Mouse (Mus musculus) intestine, embryonic 15.5 days (tissue): ENCODE results near the gene Atp5s. TPM values are rescaled to one million over a fixed set of nuclear protein-coding genes. Genes with fewer than 3 reads are reported as not detected.

ENCODE experiments used
- ATAC-seq: fragments of 200-750 bp; cut with Nextera tagmentation; 2 replicates; pipeline ENCODE4 v1.8.0; 2017; ENCODE audit warnings: moderate TSS enrichment, moderate library complexity
- H3K27ac ChIP-seq: fragments of 300-500 bp; sonication (generic); 2 replicates; pipeline ENCODE4 v1.5.1; 2015; ENCODE audit warnings: mild to moderate bottlenecking, inconsistent platforms
- H3K27me3 ChIP-seq: fragments of 300-500 bp; sonication (generic); replicated peaks from 2 replicates; pipeline ENCODE4 v1.6.1; 2015; ENCODE audit warnings: inconsistent platforms
- H3K36me3 ChIP-seq: fragments of 300-500 bp; sonication (generic); 2 replicates; pipeline ENCODE4 v1.6.1; 2015; ENCODE audit warnings: inconsistent platforms
- H3K4me1 ChIP-seq: fragments of 300-500 bp; sonication (generic); replicated peaks from 2 replicates; pipeline ENCODE4 v1.6.1; 2015; ENCODE audit warnings: inconsistent platforms
- H3K4me2 ChIP-seq: fragments of 300-500 bp; sonication (generic); replicated peaks from 2 replicates; pipeline ENCODE4 v1.6.1; 2015; ENCODE audit warnings: mild to moderate bottlenecking, inconsistent platforms
- H3K4me3 ChIP-seq: fragments of 300-500 bp; sonication (generic); replicated peaks from 2 replicates; pipeline ENCODE4 v1.5.1; 2015; ENCODE audit warnings: inconsistent platforms
- H3K9ac ChIP-seq: fragments of 300-500 bp; sonication (generic); 2 replicates; pipeline ENCODE4 v1.6.1; 2015; ENCODE audit warnings: inconsistent platforms
- H3K9me3 ChIP-seq: fragments of 300-500 bp; sonication (generic); 2 replicates; pipeline ENCODE4 v1.6.1; 2016; ENCODE audit warnings: inconsistent platforms
- WGBS: fragments of 180-500 bp; shearing (Covaris S2); methylation state at CpG from one replicate; pipeline ENCODE4 v1.1.7; 2015; 5-methylcytosine and 5-hydroxymethylcytosine counted together
- polyA plus RNA-seq: library from polyadenylated mRNA; unstranded; fragments of >200 nt; fragmentation: Nextera tagmentation; extraction: Ambion mirVana; gene quantifications from 2 replicates; pipeline ENCODE4 v1.2.1, GENCODE M21; 2015

The Atp5s gene
- 29.6 and 31.3 TPM in 2 replicates for polyA plus RNA-seq

DNA sequence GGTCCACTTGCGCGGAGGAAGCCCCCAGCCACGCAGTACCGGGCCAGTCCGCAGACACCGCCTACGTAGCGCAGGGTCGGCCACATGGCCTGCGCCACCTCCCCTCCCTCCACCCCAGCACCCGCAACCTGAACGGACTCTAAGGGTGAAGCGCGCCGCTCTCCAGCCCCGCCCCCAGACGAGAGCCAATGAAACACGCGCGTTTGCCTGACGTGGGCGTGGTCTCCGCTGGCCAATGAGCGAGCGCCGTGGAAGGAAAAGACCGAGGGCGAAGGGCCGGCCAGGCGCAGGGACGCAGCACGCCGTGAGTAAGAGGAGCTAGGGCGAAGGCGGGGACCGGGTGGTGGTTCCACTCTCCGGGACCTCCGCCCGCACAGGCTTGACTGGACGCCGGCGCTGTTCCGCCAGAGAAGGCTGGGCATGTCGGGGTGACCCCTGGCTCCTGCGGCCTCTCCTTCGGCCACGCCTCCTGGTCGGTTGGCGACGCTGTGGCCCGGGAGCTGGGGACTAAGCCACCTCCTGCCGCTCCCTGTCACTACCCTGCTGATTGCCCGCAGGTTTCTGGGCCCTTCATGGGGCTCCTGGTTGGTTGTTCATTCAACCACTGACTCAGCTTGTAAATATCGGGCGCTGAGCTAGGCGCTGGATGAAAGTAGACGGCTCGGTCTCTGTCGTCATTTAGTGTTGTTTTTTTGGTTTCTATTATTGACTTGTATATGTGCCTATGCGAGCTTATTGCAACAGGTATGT, at the start of gene Atp5s, which contains the start of gene L2hgdh:
TSS of gene Atp5s (plus strand) at position 240 of the 750 bp plus-strand sequence.
TSS of gene L2hgdh (minus strand) at position 163 of the 750 bp plus-strand sequence.
- WGBS, result under 1% methylated on average over 60 of the region's 60 CpGs
- Histone ChIP-seq H3K4me2 (peak within 1 kb of the TSS; percentile 85), H3K4me3 (peak within 1 kb of the TSS; percentile 77), H3K9me3 (no peaks in the 10 kb centered on the region), H3K9ac (peak within 1 kb of the TSS; percentile 70), H3K4me1 (peaks cover 10% of the 10 kb centered on the region), H3K27me3 (no peaks in the 10 kb centered on the region), H3K36me3 (no peaks in the 10 kb centered on the region), H3K27ac (peak within 1 kb of the TSS; percentile 94)
- ATAC-seq, result peak; percentile 98

DNA sequence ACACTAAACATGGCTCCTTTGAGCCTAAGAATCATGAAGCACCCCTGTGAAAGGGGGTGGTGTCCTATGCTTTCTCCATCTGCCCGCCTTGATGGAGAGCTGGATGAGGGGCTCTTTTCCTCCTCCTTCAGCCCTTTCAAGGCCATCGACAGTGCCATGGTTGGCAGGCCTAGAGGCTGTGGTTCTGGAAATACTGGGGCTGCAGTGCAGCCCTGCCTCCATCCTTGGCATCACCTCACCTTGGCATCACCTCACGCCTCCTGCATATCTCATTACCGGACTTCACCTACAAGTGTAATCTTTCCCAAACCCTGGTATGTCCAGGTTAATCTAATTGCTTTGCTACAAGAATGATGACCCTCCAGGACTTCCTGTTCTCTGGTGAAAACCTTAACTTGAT, 48.6 kb upstream of the Atp5s start:
- Histone ChIP-seq H3K27ac (no peak overlapping the region), H3K4me3 (no peak overlapping the region), H3K4me2 (no peak overlapping the region), H3K9me3 (no peaks in the 10 kb centered on the region), H3K36me3 (no peaks in the 10 kb centered on the region), H3K27me3 (no peaks in the 10 kb centered on the region), H3K4me1 (peaks cover 6% of the 10 kb centered on the region), H3K9ac (no peak overlapping the region)
- WGBS, result 80% methylated on average over 4 of the region's 4 CpGs
- no peak for ATAC-seq

DNA sequence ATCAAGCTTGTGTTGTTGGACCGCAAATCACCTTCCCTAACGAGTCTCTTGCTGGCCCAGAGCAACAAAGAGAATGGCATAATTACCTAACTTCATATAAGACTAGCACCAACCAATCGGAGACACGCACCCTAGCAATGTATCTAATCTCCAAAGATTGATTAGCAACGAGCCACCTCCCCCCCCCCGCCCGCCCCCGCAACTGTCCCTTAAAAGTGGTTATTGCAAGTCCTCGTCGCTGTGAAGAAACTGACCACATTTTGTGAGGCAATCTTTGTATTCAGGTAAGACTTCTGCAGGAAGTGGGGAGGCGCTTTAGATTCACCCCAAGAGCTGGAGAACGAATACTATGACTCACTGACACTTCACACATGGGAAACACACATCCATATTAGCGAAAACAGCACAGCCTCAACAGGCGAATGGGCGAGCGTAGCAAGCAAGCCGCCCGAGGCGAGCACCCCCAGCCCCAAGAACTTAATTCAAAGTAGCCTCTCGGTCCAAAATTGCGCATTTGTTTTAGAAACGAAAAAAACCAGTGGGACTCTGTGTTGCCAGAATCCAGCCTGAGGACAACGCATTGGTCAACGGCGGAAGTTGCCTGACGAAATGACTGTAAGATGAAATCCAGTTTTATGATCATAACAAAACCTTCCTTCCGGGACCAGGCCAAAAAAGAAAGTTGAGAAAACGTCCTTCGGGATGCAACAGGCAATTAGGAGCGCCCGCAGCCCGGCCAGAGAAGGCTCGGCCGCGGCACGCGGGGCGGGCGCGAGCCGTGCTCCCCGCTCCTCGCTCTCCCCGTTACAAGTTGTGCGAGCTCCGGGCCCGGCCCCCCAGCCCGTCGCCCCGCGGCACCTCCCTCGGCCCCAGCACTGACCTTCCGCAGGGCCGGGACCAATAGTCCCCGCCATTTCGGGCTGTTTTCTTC, 43.9 kb upstream of the Atp5s start:
- Histone ChIP-seq H3K9me3 (no peaks in the 10 kb centered on the region), H3K36me3 (no peaks in the 10 kb centered on the region), H3K9ac (peak overlapping the region; percentile 98), H3K4me2 (peak overlapping the region; percentile 75), H3K27ac (peak overlapping the region; percentile 99), H3K4me1 (peaks cover 3% of the 10 kb centered on the region; the same call in 1 of the 2 replicates), H3K27me3 (no peaks in the 10 kb centered on the region), H3K4me3 (peak overlapping the region; percentile 97)
- peak; percentile 73 for ATAC-seq
- under 1% methylated on average over 56 of the region's 56 CpGs for WGBS

DNA sequence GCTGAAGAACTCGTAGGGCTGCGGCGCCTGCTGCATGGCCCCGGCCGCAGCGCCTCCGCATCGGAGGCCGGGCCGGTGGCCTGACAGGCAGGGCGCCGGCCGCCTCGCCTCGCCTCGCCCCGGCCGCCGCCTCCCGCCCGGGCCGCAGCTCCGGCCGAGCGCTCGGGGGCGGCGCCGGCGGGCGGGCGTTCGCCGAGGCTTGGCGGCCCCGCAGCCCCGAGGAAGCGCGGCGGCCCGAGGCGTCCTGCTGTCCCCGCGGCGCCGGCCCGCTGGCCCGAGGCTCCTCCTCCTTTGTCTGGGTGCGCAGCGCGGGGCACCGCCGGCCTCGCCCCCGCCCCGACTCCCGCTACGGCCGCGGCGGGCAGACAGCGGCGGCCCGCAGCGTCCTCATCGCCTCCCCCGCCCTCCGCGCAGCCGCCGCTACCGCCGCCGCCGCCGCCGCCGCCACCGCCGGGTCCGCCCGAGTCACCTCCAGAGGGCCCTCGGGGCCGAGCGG, 43.1 kb upstream of the Atp5s start, which contains the start of gene Sos2:
TSS of gene Sos2 (minus strand) at position 287 of the 496 bp plus-strand sequence.
- Histone ChIP-seq H3K9me3 (no peaks in the 10 kb centered on the region), H3K4me1 (peaks cover 3% of the 10 kb centered on the region; the same call in 1 of the 2 replicates), H3K4me2 (peak within 1 kb of the TSS; percentile 75), H3K27ac (peak within 1 kb of the TSS; percentile 99), H3K27me3 (no peaks in the 10 kb centered on the region), H3K4me3 (peak within 1 kb of the TSS; percentile 97), H3K36me3 (no peaks in the 10 kb centered on the region), H3K9ac (peak within 1 kb of the TSS; percentile 98)
- WGBS, result 1% methylated on average over 34 of the region's 85 CpGs
- peak; percentile 87 for ATAC-seq

DNA sequence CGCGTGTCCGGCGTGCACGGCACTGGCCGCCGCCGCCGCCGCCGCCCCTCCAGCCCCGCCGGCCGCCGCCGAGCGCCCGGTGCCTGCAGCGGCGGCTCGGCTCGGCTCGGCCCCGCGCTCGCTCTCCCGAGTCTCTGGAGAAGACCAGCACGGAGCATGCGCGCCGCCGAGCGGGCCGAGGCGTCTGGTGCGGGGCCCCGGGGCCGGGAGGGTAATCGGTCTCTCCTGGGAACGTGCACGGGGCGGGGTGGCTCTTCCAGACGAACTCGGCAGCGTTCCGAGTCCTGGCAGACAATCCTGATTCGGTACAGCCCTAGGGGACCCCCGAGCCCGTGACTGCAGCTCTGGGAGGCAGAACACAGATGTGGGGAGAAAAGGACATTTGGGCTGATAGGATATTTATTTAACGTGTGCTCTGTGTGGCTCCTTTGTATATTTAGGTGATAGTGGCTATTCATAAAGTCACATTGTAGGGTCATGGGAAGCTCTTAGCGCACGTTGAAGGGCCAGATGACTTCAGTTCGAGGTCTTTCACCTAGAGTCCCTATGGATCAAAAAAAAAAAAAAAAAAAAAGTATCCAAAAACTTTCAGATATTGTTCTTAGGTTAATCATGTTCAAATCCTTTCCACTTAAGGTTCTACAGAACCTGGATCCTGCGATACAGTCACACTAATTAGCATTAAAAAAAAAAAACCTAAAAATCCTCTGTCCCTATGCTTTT, 42.5 kb upstream of the Atp5s start:
- no peaks in the 10 kb centered on the region for H3K9me3 ChIP-seq

DNA sequence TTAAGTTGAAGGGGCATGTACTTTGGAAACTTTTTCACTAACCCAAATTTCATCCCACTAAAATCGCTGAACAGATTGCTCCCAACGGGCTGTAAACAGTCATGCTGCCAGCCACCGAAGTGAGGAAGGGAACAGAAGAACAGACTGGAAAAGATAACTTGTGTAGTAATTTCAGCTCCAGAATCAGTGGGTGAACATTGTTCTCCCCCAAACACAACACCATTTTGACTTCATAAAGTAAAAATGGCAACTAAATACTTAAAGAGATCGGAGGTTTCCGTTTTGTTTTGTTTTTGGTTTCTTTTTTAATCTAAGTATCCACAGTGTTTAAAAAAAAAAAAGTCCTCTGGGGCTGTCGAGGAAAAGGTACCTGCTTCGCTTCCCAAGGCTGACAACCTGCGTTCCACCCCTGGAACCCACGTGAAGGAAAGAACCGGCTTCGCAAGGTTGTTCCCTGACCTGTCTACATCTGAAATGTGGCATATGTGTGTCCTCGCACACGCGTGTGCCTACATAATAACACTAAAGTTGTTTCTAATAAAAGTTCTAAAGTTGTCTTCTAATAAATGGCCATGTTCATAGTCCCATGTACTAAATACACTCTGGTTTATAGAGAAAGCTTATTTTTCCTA, 41.8 kb upstream of the Atp5s start:
- no peak overlapping the region for H3K27ac ChIP-seq
- H3K4me1 ChIP-seq, result peaks cover 3% of the 10 kb centered on the region; the same call in 1 of the 2 replicates
- H3K9ac ChIP-seq, result no peak overlapping the region
- no peaks in the 10 kb centered on the region for H3K36me3 ChIP-seq
- H3K4me2 ChIP-seq, result peak overlapping the region; percentile 75
- no peak for ATAC-seq
- WGBS, result 38% methylated on average over 14 of the region's 14 CpGs
- peak overlapping the region; percentile 97; the same call in 1 of the 2 replicates for H3K4me3 ChIP-seq
- no peaks in the 10 kb centered on the region for H3K9me3 ChIP-seq
- H3K27me3 ChIP-seq, result no peaks in the 10 kb centered on the region

More for the DNA sequence above, 42.5 kb upstream of the Atp5s start:
- peak overlapping the region; percentile 99 for H3K27ac ChIP-seq
- peak; percentile 93 for ATAC-seq
- H3K4me2 ChIP-seq, result peak overlapping the region; percentile 75
- H3K36me3 ChIP-seq, result no peaks in the 10 kb centered on the region
- H3K4me3 ChIP-seq, result peak overlapping the region; percentile 97
- H3K4me1 ChIP-seq, result peaks cover 3% of the 10 kb centered on the region; the same call in 1 of the 2 replicates
- H3K9ac ChIP-seq, result peak overlapping the region; percentile 98
- no peaks in the 10 kb centered on the region for H3K27me3 ChIP-seq
- 2% methylated on average over 39 of the region's 54 CpGs for WGBS

DNA sequence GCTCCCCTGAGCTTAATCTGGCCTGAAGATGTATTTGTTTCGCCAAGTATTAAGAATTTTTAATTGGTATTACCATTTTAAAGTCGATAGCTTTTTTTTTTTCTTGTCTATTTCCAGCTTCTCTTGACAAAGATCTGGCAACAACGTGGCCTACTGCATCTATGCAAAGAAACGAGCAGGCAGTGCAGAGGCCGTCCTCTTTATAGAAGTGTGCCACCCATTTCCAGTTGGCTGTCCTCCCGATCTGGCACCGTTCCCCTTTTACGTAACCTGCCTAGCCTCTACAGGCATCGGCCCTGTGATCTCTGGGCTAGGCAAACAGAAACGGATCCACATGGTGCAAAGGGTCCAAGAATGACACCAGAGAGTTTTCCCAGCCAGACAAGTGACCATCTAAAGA, 41.2 kb upstream of the Atp5s start:
- Histone ChIP-seq H3K4me2 (no peak overlapping the region; the same call in 1 of the 2 replicates), H3K9me3 (no peaks in the 10 kb centered on the region), H3K4me1 (peaks cover 3% of the 10 kb centered on the region; the same call in 1 of the 2 replicates), H3K36me3 (no peaks in the 10 kb centered on the region), H3K27ac (no peak overlapping the region), H3K27me3 (no peaks in the 10 kb centered on the region), H3K9ac (no peak overlapping the region), H3K4me3 (no peak overlapping the region)
- ATAC-seq, result no peak
- WGBS, result 49% methylated on average over 10 of the region's 10 CpGs

DNA sequence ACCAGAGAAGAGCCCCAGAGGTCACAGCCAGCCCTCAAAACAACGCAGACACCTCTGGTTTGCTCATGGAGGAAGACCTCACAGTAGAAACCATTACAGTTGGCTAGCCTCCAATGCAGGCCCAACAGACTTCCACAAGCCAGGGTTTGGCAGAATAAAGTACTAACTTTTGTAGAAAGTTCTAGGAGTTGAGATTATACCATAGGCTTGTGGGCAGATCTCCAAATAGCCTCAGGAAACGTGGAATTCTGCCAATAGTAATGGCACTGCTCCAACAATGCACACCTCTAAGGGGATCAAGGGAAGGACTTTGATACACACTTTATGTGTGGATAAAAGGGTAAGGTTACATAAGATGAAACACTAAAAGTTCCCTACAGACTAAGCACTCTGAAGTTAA, 36.4 kb upstream of the Atp5s start:
- Histone ChIP-seq H3K4me3 (no peak overlapping the region), H3K36me3 (no peaks in the 10 kb centered on the region), H3K9ac (no peak overlapping the region), H3K4me2 (no peak overlapping the region), H3K27ac (no peak overlapping the region), H3K4me1 (0 out of 2 replicates have a peak, but pooled peaks cover 2% of the 10 kb centered on the region), H3K9me3 (no peaks in the 10 kb centered on the region), H3K27me3 (no peaks in the 10 kb centered on the region)
- peak; percentile 46 for ATAC-seq
- 49% methylated on average over 2 of the region's 2 CpGs for WGBS

DNA sequence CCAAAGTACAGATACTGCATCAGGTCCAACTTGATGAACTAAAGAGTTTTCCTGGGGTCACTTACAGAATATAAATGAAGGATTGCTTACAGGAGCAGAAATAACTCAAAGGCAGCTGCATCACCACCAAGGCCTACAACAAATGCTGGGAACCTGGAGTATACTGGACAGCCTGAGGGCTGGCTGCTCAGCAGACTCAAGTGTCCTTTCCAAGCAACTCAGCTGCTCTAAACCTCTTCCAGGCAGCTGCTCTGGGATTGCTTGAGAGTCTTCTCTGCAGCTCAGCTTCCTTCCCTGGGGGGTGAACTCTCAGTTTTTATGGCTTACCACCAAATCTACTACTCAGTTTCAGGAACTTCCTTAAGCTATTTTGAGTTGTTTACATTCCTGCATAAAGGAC, 35.7 kb upstream of the Atp5s start:
- no peak overlapping the region for H3K27ac ChIP-seq
- ATAC-seq, result no peak

DNA sequence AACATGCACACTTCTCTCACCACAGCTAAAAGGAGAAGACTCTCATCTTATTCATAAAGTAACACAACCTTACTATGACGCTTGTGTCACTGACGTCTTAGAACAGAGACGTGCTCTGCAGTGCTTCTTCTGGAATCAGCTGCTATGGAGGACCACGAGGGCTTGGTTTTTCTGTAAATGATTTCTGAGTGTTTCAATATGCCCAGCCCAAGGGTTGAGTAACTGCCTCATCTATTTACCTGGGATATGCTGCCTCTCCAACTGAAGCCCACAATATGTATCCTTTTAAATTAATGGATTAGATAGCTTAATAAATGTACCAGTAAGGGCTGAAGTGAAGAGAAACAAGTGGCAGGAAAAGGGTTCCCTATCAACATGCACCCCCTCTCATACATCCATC, 34.0 kb upstream of the Atp5s start:
- WGBS, result 84% methylated on average over 4 of the region's 4 CpGs
- Histone ChIP-seq H3K27me3 (no peaks in the 10 kb centered on the region), H3K9me3 (no peaks in the 10 kb centered on the region), H3K27ac (no peak overlapping the region), H3K4me3 (no peak overlapping the region), H3K4me2 (no peak overlapping the region), H3K36me3 (no peaks in the 10 kb centered on the region), H3K9ac (no peak overlapping the region), H3K4me1 (0 out of 2 replicates have a peak, but pooled peaks cover 2% of the 10 kb centered on the region)
- no peak for ATAC-seq

More for the DNA sequence above, 35.7 kb upstream of the Atp5s start:
- H3K36me3 ChIP-seq, result no peaks in the 10 kb centered on the region
- H3K4me2 ChIP-seq, result no peak overlapping the region
- no peaks in the 10 kb centered on the region for H3K27me3 ChIP-seq
- 0 out of 2 replicates have a peak, but pooled peaks cover 2% of the 10 kb centered on the region for H3K4me1 ChIP-seq
- no peaks in the 10 kb centered on the region for H3K9me3 ChIP-seq
- H3K4me3 ChIP-seq, result no peak overlapping the region
- H3K9ac ChIP-seq, result no peak overlapping the region

DNA sequence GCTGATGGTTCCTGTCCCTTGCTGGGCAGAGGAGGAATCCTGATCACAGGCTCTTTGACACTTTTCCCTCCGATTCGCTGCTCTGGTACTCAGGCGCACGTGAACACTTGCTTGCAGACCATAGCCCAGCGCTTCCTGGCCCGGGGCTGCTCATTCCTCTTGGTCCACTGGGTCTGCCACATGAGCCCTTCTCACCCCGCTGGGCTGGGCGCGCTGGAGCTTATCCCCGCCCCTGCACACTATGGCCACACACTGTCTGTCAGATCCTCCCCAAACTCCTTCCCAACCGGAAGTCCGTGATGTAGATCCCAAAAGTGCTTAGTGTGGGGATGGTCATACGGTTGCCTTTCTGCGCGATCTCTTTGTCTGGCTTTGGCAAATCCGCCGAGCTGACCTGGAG, 31.3 kb upstream of the Atp5s start:
- H3K36me3 ChIP-seq, result no peaks in the 10 kb centered on the region
- H3K27me3 ChIP-seq, result no peaks in the 10 kb centered on the region
- H3K4me2 ChIP-seq, result no peak overlapping the region
- 82% methylated on average over 17 of the region's 17 CpGs for WGBS
- no peak for ATAC-seq
- H3K4me1 ChIP-seq, result 0 out of 2 replicates have a peak, but pooled peaks cover 2% of the 10 kb centered on the region
- no peaks in the 10 kb centered on the region for H3K9me3 ChIP-seq
- no peak overlapping the region for H3K4me3 ChIP-seq
- no peak overlapping the region for H3K9ac ChIP-seq
- no peak overlapping the region for H3K27ac ChIP-seq
